Mouse (Mus musculus): ENCODE measurements around the gene Dhtkd1.

- TF ChIP-seq ZC3H11A (IDR thresholded peaks at IDR 0.05; ENCODE audit: low read depth, low read length) (peak; percentile 63), RCOR1 (IDR thresholded peaks at IDR 0.05; ENCODE audit: low read depth, low read length) (no peak), POLR2A (IDR thresholded peaks at IDR 0.05; ENCODE audit: control insufficient read depth in 1 of 2, insufficient read depth in 1 of 2, low read depth in 1 of 2, low read length in 2 of 2, poor library complexity in 1 of 2) (no peak), TAL1 (IDR thresholded peaks at IDR 0.05; ENCODE audit: low read length) (no peak), E2F4 (IDR thresholded peaks at IDR 0.05; ENCODE audit: borderline replicate concordance, low read depth, low read length) (no peak), MXI1 (IDR thresholded peaks at IDR 0.05; ENCODE audit: low read depth, low read length) (no peak), EP300 (IDR thresholded peaks at IDR 0.05; ENCODE audit: low read depth in 1 of 2, low read length in 2 of 2) (no peak), BHLHE40 (IDR thresholded peaks at IDR 0.05; ENCODE audit: borderline replicate concordance, low read depth, low read length) (no peak), CHD2 (IDR thresholded peaks at IDR 0.05; ENCODE audit: low read length) (no peak), ELF1 (IDR thresholded peaks at IDR 0.05; ENCODE audit: low read depth, low read length) (no peak)
These were observed 36.0 kb downstream of the Dhtkd1 start for GRCm38 (mm10) chr2:5906625-5907024.
